Mouse (Mus musculus): ENCODE data around the gene Capza2. TPM values are rescaled to one million over a fixed set of nuclear protein-coding genes. Genes with fewer than 3 reads are reported as not detected.

Capza2 gene
- 229 and 258 TPM in 2 replicates for polyA plus RNA-seq (2016; fragmentation: Nextera tagmentation; extraction: Ambion mirVana)

GRCm38 (mm10) chr6:17635615-17636284 lies at the start of gene Capza2:
Gene Capza2, plus strand, starts transcription at chr6:17636234.
- H3K4me1 ChIP-seq: peaks cover 8% of the 10 kb centered on the region
- H3K9me3 ChIP-seq: no peaks in the 10 kb centered on the region
- no peaks in the 10 kb centered on the region for H3K36me3 ChIP-seq
- peak within 1 kb of the TSS; percentile 97 for H3K9ac ChIP-seq
- ATAC-seq (ENCODE audit: low FRiP score, low read depth): no peak
- 76% methylated on average over 7 of the region's 7 CpGs for WGBS
- H3K4me2 ChIP-seq (replicated peaks): peak within 1 kb of the TSS; percentile 71
- H3K4me3 ChIP-seq: peak within 1 kb of the TSS; percentile 98
- peak within 1 kb of the TSS; percentile 94 for H3K27ac ChIP-seq
- H3K27me3 ChIP-seq (replicated peaks): no peaks in the 10 kb centered on the region

- peak; percentile 82 for ATAC-seq (ENCODE audit: low FRiP score, low read depth)
- Histone ChIP-seq H3K4me3 (no peak overlapping the region), H3K4me1 (peaks cover 5% of the 10 kb centered on the region; the same call in 1 of the 2 replicates), H3K27me3 (replicated peaks) (no peaks in the 10 kb centered on the region), H3K36me3 (no peaks in the 10 kb centered on the region), H3K9me3 (0 out of 2 replicates have a peak, but pooled peaks cover 3% of the 10 kb centered on the region), H3K9ac (no peak overlapping the region), H3K4me2 (replicated peaks) (peak overlapping the region; percentile 45), H3K27ac (no peak overlapping the region)
- WGBS: 19% methylated on average over 16 of the region's 16 CpGs
Observed at GRCm38 (mm10) chr6:17589049-17589952, 46.7 kb upstream of the Capza2 start.

GRCm38 (mm10) chr6:17589953-17590627 lies 45.9 kb upstream of the Capza2 start:
- 47% methylated on average over 8 of the region's 8 CpGs for WGBS
- Histone ChIP-seq H3K4me2 (replicated peaks) (no peak overlapping the region), H3K9ac (no peak overlapping the region)

GRCm38 (mm10) chr6:17593971-17594370 lies 42.1 kb upstream of the Capza2 start:
- H3K27me3 ChIP-seq (replicated peaks): no peaks in the 10 kb centered on the region
- ATAC-seq (ENCODE audit: low FRiP score, low read depth): no peak
- H3K9me3 ChIP-seq: 0 out of 2 replicates have a peak, but pooled peaks cover 3% of the 10 kb centered on the region
- no peak overlapping the region for H3K4me3 ChIP-seq
- no peak overlapping the region for H3K4me2 ChIP-seq (replicated peaks)
- no peak overlapping the region for H3K27ac ChIP-seq
- WGBS: 96% methylated on average over 2 of the region's 2 CpGs
- no peak overlapping the region for H3K9ac ChIP-seq
- H3K36me3 ChIP-seq: no peaks in the 10 kb centered on the region
- H3K4me1 ChIP-seq: peaks cover 4% of the 10 kb centered on the region; the same call in 1 of the 2 replicates

More at GRCm38 (mm10) chr6:17589953-17590627, 45.9 kb upstream of the Capza2 start:
- H3K4me1 ChIP-seq: peaks cover 5% of the 10 kb centered on the region; the same call in 1 of the 2 replicates
- no peaks in the 10 kb centered on the region for H3K36me3 ChIP-seq
- 0 out of 2 replicates have a peak, but pooled peaks cover 3% of the 10 kb centered on the region for H3K9me3 ChIP-seq
- no peak overlapping the region for H3K4me3 ChIP-seq
- no peak overlapping the region for H3K27ac ChIP-seq
- H3K27me3 ChIP-seq (replicated peaks): no peaks in the 10 kb centered on the region
- ATAC-seq (ENCODE audit: low FRiP score, low read depth): no peak

- Histone ChIP-seq H3K9me3 (0 out of 2 replicates have a peak, but pooled peaks cover 3% of the 10 kb centered on the region), H3K9ac (no peak overlapping the region), H3K4me2 (replicated peaks) (no peak overlapping the region), H3K27ac (no peak overlapping the region), H3K4me1 (no peaks in the 10 kb centered on the region), H3K36me3 (no peaks in the 10 kb centered on the region), H3K27me3 (replicated peaks) (no peaks in the 10 kb centered on the region), H3K4me3 (no peak overlapping the region)
- 86% methylated on average over 11 of the region's 11 CpGs for WGBS
- no peak for ATAC-seq (ENCODE audit: low FRiP score, low read depth)
Observed at GRCm38 (mm10) chr6:17595712-17596462, 40.1 kb upstream of the Capza2 start.

GRCm38 (mm10) chr6:17599373-17599772 lies 36.7 kb upstream of the Capza2 start:
- 85% methylated on average over 5 of the region's 5 CpGs for WGBS
- no peaks in the 10 kb centered on the region for H3K27me3 ChIP-seq (replicated peaks)
- ATAC-seq (ENCODE audit: low FRiP score, low read depth): no peak

GRCm38 (mm10) chr6:17601526-17601925 lies 34.5 kb upstream of the Capza2 start:
- Histone ChIP-seq H3K9me3 (no peaks in the 10 kb centered on the region), H3K36me3 (no peaks in the 10 kb centered on the region), H3K4me2 (replicated peaks) (no peak overlapping the region), H3K9ac (no peak overlapping the region), H3K27me3 (replicated peaks) (no peaks in the 10 kb centered on the region), H3K4me1 (no peaks in the 10 kb centered on the region), H3K27ac (no peak overlapping the region), H3K4me3 (no peak overlapping the region)
- 66% methylated on average over 2 of the region's 2 CpGs for WGBS
- no peak for ATAC-seq (ENCODE audit: low FRiP score, low read depth)

More at GRCm38 (mm10) chr6:17599373-17599772, 36.7 kb upstream of the Capza2 start:
- H3K36me3 ChIP-seq: no peaks in the 10 kb centered on the region
- H3K9ac ChIP-seq: no peak overlapping the region
- H3K9me3 ChIP-seq: no peaks in the 10 kb centered on the region
- H3K27ac ChIP-seq: no peak overlapping the region
- H3K4me1 ChIP-seq: no peaks in the 10 kb centered on the region
- no peak overlapping the region for H3K4me3 ChIP-seq
- H3K4me2 ChIP-seq (replicated peaks): no peak overlapping the region

GRCm38 (mm10) chr6:17606915-17607314 lies 29.1 kb upstream of the Capza2 start:
- H3K4me1 ChIP-seq: no peaks in the 10 kb centered on the region
- H3K36me3 ChIP-seq: no peaks in the 10 kb centered on the region
- no peak overlapping the region for H3K4me3 ChIP-seq
- no peaks in the 10 kb centered on the region for H3K27me3 ChIP-seq (replicated peaks)
- no peak overlapping the region for H3K4me2 ChIP-seq (replicated peaks)
- no peak for ATAC-seq (ENCODE audit: low FRiP score, low read depth)
- WGBS: 92% methylated on average over 1 of the region's 1 CpGs
- H3K9me3 ChIP-seq: no peaks in the 10 kb centered on the region
- H3K27ac ChIP-seq: no peak overlapping the region
- no peak overlapping the region for H3K9ac ChIP-seq

GRCm38 (mm10) chr6:17611352-17612010 lies 24.6 kb upstream of the Capza2 start:
- H3K4me1 ChIP-seq: no peaks in the 10 kb centered on the region
- H3K36me3 ChIP-seq: no peaks in the 10 kb centered on the region
- H3K4me2 ChIP-seq (replicated peaks): no peak overlapping the region
- H3K9me3 ChIP-seq: no peaks in the 10 kb centered on the region
- 88% methylated on average over 11 of the region's 11 CpGs for WGBS
- ATAC-seq (ENCODE audit: low FRiP score, low read depth): no peak
- H3K27ac ChIP-seq: no peak overlapping the region
- H3K27me3 ChIP-seq (replicated peaks): no peaks in the 10 kb centered on the region
- no peak overlapping the region for H3K4me3 ChIP-seq
- no peak overlapping the region for H3K9ac ChIP-seq

- Histone ChIP-seq H3K4me2 (replicated peaks) (no peak overlapping the region), H3K4me1 (no peaks in the 10 kb centered on the region), H3K27me3 (replicated peaks) (no peaks in the 10 kb centered on the region), H3K27ac (no peak overlapping the region), H3K4me3 (no peak overlapping the region), H3K36me3 (no peaks in the 10 kb centered on the region), H3K9ac (no peak overlapping the region), H3K9me3 (no peaks in the 10 kb centered on the region)
- WGBS: 89% methylated on average over 4 of the region's 4 CpGs
- no peak for ATAC-seq (ENCODE audit: low FRiP score, low read depth)
Observed at GRCm38 (mm10) chr6:17612652-17613051, 23.4 kb upstream of the Capza2 start.

GRCm38 (mm10) chr6:17620823-17621222 lies 15.2 kb upstream of the Capza2 start:
- WGBS: 88% methylated on average over 4 of the region's 4 CpGs
- no peak for ATAC-seq (ENCODE audit: low FRiP score, low read depth)
- Histone ChIP-seq H3K36me3 (no peaks in the 10 kb centered on the region), H3K4me3 (no peak overlapping the region), H3K4me1 (no peaks in the 10 kb centered on the region), H3K4me2 (replicated peaks) (no peak overlapping the region), H3K9ac (no peak overlapping the region), H3K27ac (no peak overlapping the region), H3K9me3 (no peaks in the 10 kb centered on the region), H3K27me3 (replicated peaks) (no peaks in the 10 kb centered on the region)
